ENCODE assay signal across 7 mouse cellular contexts in the genomic region with DNA sequence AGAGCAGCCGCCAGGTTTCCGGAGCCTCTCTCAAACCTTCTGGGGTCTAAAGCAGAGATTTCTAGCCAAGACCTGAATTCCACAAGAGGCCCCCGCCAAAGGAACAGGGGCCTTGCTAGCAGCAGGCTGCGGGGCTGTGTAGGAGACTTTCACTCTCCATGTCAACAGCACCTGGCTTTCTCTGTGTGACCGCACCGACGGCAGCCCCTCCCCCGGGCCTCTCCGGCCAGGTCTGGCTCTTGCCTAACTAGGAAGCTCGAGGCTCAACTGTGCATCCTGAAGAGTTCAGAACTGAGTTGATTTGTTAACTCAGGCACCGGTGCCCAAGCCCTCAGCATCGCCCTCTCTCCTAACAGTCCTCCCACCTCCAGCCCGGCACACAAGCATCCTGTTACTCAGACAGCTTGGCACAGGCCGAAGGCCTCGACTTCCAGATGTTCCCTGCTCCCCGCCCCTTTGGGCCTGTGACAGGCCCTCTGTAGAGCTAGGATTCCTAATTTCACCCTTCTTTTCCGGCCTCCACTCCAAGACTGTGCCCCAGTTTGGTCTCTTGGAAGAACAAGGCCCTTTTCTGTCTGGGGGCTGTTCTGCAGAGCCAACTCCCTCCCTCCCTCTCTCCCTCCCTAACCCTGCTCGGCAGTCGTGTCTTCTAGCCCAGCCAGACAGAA.
DNase-seq lines count a peak whose midpoint lies in the region; ATAC-seq lines count a peak whose summit lies in the region.

No protein-coding gene starts in this region.

- peak overlapping the region; percentile 43 for H3K4me2 ChIP-seq in limb, embryonic 11.5 days (ENCODE audit: low read depth, severe bottlenecking)
- no peak overlapping the region for H3K4me2 ChIP-seq in midbrain, embryonic 13.5 days (replicated peaks)
- H3K4me2 ChIP-seq in stomach, embryonic 16.5 days (ENCODE audit: low read depth, low read length), result peak overlapping the region; percentile 44

- no peaks in the 10 kb centered on the region for H3K9me3 ChIP-seq in heart, embryonic 10.5 days
- H3K9me3 ChIP-seq in limb, embryonic 11.5 days (ENCODE audit: control insufficient read depth, low read length), result no peaks in the 10 kb centered on the region
- H3K9me3 ChIP-seq in midbrain, embryonic 13.5 days, result no peaks in the 10 kb centered on the region
- no peaks in the 10 kb centered on the region for H3K9me3 ChIP-seq in stomach, embryonic 16.5 days (replicated peaks; ENCODE audit: control insufficient read depth, low read length)

- DNase-seq in cerebellum, adult 11 months, result peak; percentile 42
- peak; percentile 98 for DNase-seq in fibroblast of lung, adult 2 months (ENCODE audit: low read depth)
- DNase-seq in heart, embryonic 10.5 days (ENCODE audit: low spot score), result peak; percentile 80
- DNase-seq in kidney, adult 8-10 months, result peak; percentile 42 to 45
- DNase-seq in limb, embryonic 11.5 days (ENCODE audit: low spot score), result peak; percentile 88

- peak overlapping the region; percentile 25 for H3K4me3 ChIP-seq in heart, embryonic 10.5 days
- peak overlapping the region; percentile 14 for H3K4me3 ChIP-seq in limb, embryonic 11.5 days (ENCODE audit: low read depth, low read length)
- H3K4me3 ChIP-seq in midbrain, embryonic 13.5 days (replicated peaks), result no peak overlapping the region
- H3K4me3 ChIP-seq in stomach, embryonic 16.5 days (replicated peaks; ENCODE audit: low read length), result peak overlapping the region; percentile 22

- H3K27me3 ChIP-seq in heart, embryonic 10.5 days (ENCODE audit: insufficient read depth, poor library complexity, severe bottlenecking), result no peaks in the 10 kb centered on the region
- no peaks in the 10 kb centered on the region for H3K27me3 ChIP-seq in limb, embryonic 11.5 days (ENCODE audit: control insufficient read depth, insufficient read depth, low read length)
- no peaks in the 10 kb centered on the region for H3K27me3 ChIP-seq in midbrain, embryonic 13.5 days
- H3K27me3 ChIP-seq in stomach, embryonic 16.5 days (ENCODE audit: control insufficient read depth, insufficient read depth, low read length), result no peaks in the 10 kb centered on the region

- peak; percentile 82 for ATAC-seq in limb, embryonic 11.5 days (ENCODE audit: insufficient number of reproducible peaks, low FRiP score, low TSS enrichment, low read depth)
- peak; percentile 76 for ATAC-seq in midbrain, embryonic 13.5 days
- ATAC-seq in stomach, embryonic 16.5 days (ENCODE audit: insufficient read depth, low FRiP score), result peak; percentile 87

- peaks cover 16% of the 10 kb centered on the region for H3K4me1 ChIP-seq in heart, embryonic 10.5 days
- peaks cover 50% of the 10 kb centered on the region for H3K4me1 ChIP-seq in limb, embryonic 11.5 days (ENCODE audit: control insufficient read depth, insufficient read depth, low read length)
- H3K4me1 ChIP-seq in midbrain, embryonic 13.5 days (replicated peaks), result peaks cover 30% of the 10 kb centered on the region
- peaks cover 31% of the 10 kb centered on the region for H3K4me1 ChIP-seq in stomach, embryonic 16.5 days (ENCODE audit: control insufficient read depth, insufficient read depth, low read length)

- H3K36me3 ChIP-seq in heart, embryonic 10.5 days, result no peaks in the 10 kb centered on the region
- no peaks in the 10 kb centered on the region for H3K36me3 ChIP-seq in limb, embryonic 11.5 days (ENCODE audit: control insufficient read depth, insufficient read depth, low read length)
- no peaks in the 10 kb centered on the region for H3K36me3 ChIP-seq in midbrain, embryonic 13.5 days
- H3K36me3 ChIP-seq in stomach, embryonic 16.5 days (ENCODE audit: control insufficient read depth, insufficient read depth, low read length), result no peaks in the 10 kb centered on the region

- peak overlapping the region; percentile 84 for H3K27ac ChIP-seq in heart, embryonic 10.5 days
- H3K27ac ChIP-seq in limb, embryonic 11.5 days (replicated peaks; ENCODE audit: low read depth, low read length), result peak overlapping the region; percentile 100
- peak overlapping the region; percentile 69 for H3K27ac ChIP-seq in midbrain, embryonic 13.5 days
- H3K27ac ChIP-seq in stomach, embryonic 16.5 days (ENCODE audit: low read length), result peak overlapping the region; percentile 98

- H3K9ac ChIP-seq in limb, embryonic 11.5 days (ENCODE audit: low read length), result peak overlapping the region; percentile 69
- H3K9ac ChIP-seq in midbrain, embryonic 13.5 days (replicated peaks), result peak overlapping the region; percentile 39
- H3K9ac ChIP-seq in stomach, embryonic 16.5 days (ENCODE audit: low read length), result peak overlapping the region; percentile 68

- WGBS in heart, embryonic 10.5 days, result 16% methylated on average over 19 of the region's 19 CpGs
- WGBS in limb, embryonic 11.5 days, result 2% methylated on average over 19 of the region's 19 CpGs
- whole genome bisulfite sequencing in midbrain, embryonic 13.5 days, result 20% methylated on average over 19 of the region's 19 CpGs
- 13% methylated on average over 19 of the region's 19 CpGs for WGBS in stomach, embryonic 16.5 days

Comparison
In these comparisons a context has a peak if more than half of its experiments do, and no peak if none do; other contexts are left out.
1. DNase-seq: peak in every context shown above with its lines; median percentile 98 in fibroblast of lung, adult 2 months; 88 in limb, embryonic 11.5 days; 80 in heart, embryonic 10.5 days; 44 in kidney, adult 8-10 months; 42 in cerebellum, adult 11 months.